Mouse (Mus musculus) neutrophil, adult 5-6 weeks (primary cell): Measurements from ENCODE around the gene Aurkb. TPM values are rescaled to one million over a fixed set of nuclear protein-coding genes. Genes with fewer than 3 reads are reported as not detected.

Source experiments
- ATAC-seq: fragments of 151-379, 151-347 bp; 2 replicates; pipeline ENCODE4 v1.8.0; 2017; ENCODE audit warnings: mild to moderate bottlenecking, moderate TSS enrichment; ENCODE audit not compliant: insufficient number of reproducible peaks, poor library complexity, low FRiP score, severe bottlenecking; ENCODE audit errors: extremely low read depth
- total RNA-seq: library from RNA; stranded (forward); fragments of 200-1000 nt; gene quantifications from 2 replicates; pipeline ENCODE4 v1.2.3, GENCODE M21; 2017

Gene Aurkb
- total RNA-seq, 1 experiment from 2014 or later: 5.5 TPM

DNA sequence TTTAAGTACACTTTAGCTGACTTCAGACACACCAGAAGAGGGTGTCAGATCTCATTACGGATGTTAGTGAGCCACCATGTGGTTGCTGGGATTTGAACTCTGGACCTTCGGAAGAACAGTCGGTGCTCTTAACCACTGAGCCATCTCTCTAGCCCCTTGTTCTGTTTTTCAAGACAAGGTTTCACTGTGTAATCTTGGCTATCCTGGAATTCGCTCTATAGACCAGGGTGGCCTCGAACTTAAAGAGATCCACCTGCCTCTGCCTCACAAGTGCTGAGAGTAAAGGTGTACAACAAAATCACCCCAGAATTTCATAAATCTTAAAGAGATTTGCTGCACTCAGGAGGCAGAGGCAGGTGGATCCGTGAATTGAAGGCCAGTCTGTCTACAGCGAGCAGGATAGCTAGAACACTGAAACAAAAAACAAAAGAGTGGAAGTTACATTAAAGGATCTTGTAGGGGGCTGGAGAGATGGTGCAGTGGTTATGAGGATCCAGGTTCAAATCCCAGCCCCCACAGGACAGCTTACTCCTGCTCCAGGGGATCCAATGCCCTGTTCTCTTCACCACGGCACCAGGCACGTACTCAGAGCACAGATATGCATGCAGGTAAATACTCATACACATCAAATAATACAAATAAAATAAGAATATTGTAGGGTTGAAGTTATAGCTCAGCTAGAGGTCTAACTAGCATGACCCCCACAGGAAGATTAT is 30.5 kb downstream of the Aurkb start:
- ATAC-seq: no peak

DNA sequence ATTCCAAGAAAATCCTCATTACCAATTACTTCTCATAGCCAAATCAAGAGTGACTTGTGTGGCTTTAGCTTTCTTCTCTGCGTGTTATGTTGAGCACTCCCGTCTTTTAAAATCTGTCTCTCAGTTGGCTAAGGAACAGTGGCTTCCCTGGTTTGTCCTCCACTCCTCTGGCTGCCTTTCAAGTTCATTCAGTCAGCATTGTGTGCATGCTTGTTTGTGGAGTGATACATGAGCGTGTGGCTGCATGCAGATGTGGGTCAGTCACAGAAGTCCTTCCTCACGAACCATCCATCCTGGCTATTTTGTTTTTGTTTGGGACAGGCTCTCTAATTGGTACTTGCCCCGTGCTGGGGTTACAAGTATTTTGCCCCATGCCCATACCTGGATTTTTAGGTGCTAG is 31.1 kb downstream of the Aurkb start:
- ATAC-seq: no peak

GRCm38 (mm10) chr11:69077316-69077715 is 31.9 kb downstream of the Aurkb start:
- ATAC-seq: no peak

- no peak for ATAC-seq
Observed at GRCm38 (mm10) chr11:69078041-69078440, 32.6 kb downstream of the Aurkb start.

DNA sequence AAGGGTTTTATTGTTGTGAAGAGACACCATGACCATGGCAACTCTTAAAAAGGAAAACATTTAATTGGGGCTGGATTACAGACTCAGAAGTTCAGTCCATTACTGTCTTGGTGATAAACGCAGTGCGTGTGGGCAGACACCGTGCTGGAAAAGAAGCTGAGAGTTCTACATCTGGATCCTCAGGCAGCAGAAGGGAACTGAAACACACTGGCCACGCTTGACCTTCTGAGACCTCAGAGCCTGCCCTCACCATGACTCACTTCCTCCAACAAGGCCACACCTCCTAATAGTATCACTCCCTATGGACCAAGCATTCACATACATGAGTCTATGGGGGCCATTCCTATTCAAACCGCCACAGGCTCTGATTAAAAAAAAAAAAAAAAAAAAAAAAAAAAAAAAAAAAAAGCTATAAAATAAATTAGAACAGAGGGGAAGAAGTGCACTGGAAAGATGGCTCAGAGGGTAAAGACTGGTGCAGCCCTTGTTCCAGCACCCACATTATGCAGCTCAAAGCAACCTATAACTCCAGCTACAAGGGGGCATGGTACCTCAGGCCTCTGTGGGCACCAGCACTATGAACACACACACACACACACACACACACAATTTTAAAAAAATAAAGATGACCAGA is 33.5 kb downstream of the Aurkb start:
- peak; percentile 75; the same call in 1 of the 2 replicates for ATAC-seq

- ATAC-seq: no peak
Observed at GRCm38 (mm10) chr11:69080102-69080854, 34.8 kb downstream of the Aurkb start.

- no peak for ATAC-seq
Observed at GRCm38 (mm10) chr11:69080855-69081222, 35.4 kb downstream of the Aurkb start.

GRCm38 (mm10) chr11:69081613-69082012 is 36.2 kb downstream of the Aurkb start:
- ATAC-seq: no peak

GRCm38 (mm10) chr11:69085608-69086007 is 40.2 kb downstream of the Aurkb start:
- ATAC-seq: no peak

DNA sequence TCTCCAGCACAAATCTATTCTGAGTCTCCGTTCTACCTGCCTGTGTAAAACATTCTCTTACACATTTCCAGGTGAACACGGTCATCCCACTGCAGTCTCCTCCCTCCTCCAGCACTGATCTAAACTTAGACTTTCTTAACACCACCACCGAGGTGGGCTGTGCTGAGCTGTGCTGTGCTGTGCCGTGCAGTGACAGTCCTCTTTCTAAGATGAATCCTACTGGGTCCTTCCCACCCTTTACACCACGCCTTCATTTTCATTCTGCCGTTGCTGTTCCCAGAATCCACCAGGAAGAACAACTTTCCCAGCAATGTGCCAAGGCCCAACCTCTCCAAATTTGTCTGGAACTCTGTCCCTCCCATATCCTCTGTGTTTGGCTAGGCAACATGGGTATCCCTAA is 40.9 kb downstream of the Aurkb start:
- no peak for ATAC-seq

- no peak for ATAC-seq
Observed at GRCm38 (mm10) chr11:69087082-69087481, 41.6 kb downstream of the Aurkb start.

DNA sequence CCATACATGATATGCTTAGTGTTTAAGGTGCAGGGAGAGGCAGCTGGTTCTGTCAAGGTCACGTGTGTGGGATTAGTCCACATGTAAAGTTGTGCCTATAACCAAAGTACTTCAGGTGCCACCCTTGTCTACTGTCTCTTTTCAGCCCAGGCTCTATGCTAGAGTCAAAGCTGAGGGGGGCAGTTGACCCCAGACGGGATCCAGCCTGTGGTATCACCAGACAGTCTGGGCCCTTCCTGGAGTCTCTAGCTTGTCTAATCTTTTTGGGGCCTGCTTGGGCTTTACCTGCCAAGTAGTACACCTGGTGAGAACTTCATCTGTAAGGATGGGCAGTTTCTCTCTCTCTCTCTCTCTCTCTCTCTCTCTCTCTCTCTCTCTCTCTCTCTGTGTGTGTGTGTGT is 42.1 kb downstream of the Aurkb start:
- no peak for ATAC-seq

DNA sequence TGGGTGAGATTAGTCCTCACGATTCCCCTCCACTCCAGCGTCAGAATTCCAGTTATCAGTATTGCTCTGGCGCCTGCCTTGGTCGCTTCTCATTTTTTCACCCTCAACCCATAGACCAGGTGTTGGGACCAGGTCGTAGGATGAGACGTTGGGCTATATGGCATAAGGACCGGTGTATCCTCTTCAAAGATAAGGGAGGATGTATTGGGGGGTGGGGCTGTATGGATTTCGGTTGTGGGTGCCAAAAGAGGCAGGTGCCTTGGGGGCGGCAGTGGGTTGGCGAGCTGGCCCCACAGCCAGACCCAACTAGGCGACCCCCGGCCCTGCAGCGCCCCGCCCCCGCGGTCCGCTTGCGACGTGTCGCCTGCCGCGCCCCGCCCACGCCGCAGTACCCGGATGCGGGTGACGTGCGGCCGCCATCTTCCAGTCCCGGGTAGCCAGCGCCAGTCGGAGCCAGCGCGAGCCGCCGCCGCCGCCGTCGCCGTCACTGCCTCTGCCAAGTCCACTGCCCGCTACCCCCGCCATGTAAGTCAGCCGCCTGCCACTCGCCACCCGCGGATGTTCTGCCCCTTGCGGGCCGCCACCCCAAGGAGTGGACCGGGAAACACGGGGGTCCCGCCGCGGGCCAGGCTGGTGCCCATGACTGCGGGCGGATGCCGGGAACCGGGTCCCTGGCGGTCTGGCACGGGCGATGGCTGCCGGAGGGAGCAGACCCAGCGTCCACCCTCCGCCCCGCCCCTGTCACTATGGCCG is 42.8 kb downstream of the Aurkb start, which contains the start of gene Vamp2:
Vamp2 (plus strand) TSS at position 388 of the 753 bp plus-strand sequence.
- ATAC-seq: peak; percentile 59

- no peak for ATAC-seq
Observed at GRCm38 (mm10) chr11:69088856-69089615, 43.6 kb downstream of the Aurkb start.

DNA sequence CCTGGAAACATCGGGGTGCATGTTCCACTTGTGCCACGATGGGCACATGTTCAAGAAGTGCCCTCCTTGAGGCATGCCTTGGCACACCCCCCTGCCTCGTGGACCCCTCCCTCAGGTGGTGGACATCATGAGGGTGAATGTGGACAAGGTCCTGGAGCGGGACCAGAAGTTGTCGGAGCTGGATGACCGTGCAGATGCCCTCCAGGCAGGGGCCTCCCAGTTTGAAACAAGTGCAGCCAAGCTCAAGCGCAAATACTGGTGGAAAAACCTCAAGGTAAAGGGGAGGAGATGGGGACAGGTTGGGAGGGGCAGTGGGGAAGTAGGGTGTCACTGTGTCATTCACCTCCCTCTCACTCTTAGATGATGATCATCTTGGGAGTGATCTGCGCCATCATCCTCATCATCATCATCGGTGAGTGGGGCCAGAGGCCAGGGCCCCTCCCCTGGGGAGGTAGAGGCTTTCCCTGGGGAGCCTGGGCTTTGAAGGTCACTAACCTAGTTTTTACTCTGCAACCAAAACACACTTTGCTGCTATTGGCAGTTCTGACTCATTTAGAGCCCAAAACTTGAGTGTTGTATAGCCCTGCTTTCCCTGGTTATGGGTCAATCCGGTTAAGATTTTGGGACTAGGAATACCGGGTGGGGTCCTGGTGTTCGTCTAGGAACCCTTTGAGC is 44.3 kb downstream of the Aurkb start:
- no peak for ATAC-seq

DNA sequence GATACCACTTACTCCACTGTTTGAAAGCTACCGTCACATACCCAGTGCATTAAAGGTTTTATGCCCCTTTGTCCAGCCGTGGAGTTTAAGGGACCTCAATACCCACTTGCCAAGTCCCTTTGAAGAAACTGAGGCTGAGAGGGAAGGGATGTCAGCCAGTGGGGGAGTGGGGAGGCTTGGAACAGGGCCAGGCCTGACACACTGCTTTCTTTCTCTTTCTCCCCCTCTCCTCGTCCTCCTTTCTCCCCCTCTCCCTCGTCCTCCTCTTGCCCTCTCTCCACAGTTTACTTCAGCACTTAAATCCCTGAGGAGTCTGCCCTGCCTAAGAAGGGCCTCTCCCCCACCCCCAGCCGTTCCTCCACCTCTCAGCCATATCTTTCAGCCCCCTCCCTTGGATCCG is 44.9 kb downstream of the Aurkb start:
- ATAC-seq: no peak

- no peak for ATAC-seq
Observed at GRCm38 (mm10) chr11:69091566-69092385, 46.3 kb downstream of the Aurkb start.
